Mouse (Mus musculus): ENCODE measurements around the gene Bax. TPM values are rescaled to one million over a fixed set of nuclear protein-coding genes. Genes with fewer than 3 reads are reported as not detected.

Bax gene
- total and polyA plus RNA-seq, 3 experiments: 105 to 778 (median 205) TPM

- no peak for TF ChIP-seq RCOR1 (IDR thresholded peaks at IDR 0.05; ENCODE audit: low read depth, low read length)
- TF ChIP-seq UBTF (IDR thresholded peaks at IDR 0.05; ENCODE audit: borderline replicate concordance, insufficient read depth, low read depth, low read length): 0 out of 2 replicates have a peak, but pooled peaks have one; percentile 65
- TF ChIP-seq ZNF384 (IDR thresholded peaks at IDR 0.05; ENCODE audit: low read depth, low read length): no peak
- peak; percentile 75 to 97 (median 93) for TF ChIP-seq CTCF (IDR thresholded peaks at IDR 0.05 in 2 of 3, conservative IDR thresholded peaks at IDR 0.05 in 1 of 3; ENCODE audit: control insufficient read depth in 1 of 3, insufficient read depth in 1 of 3, low read depth in 2 of 3, low read length in 3 of 3, poor library complexity in 1 of 3, severe bottlenecking in 1 of 3)
- 0 out of 2 replicates have a peak, but pooled peaks have one; percentile 33 for TF ChIP-seq USF1 (IDR thresholded peaks at IDR 0.05; ENCODE audit: low read depth, low read length)
- TF ChIP-seq MAFK (IDR thresholded peaks at IDR 0.05; ENCODE audit: borderline replicate concordance, low read depth, low read length): no peak
- TF ChIP-seq KAT2A (conservative IDR thresholded peaks at IDR 0.05; ENCODE audit: low read depth, low read length): peak; percentile 64
- no peak for TF ChIP-seq ZKSCAN1 (IDR thresholded peaks at IDR 0.05; ENCODE audit: low read depth, low read length)
- TF ChIP-seq CHD2 (IDR thresholded peaks at IDR 0.05; ENCODE audit: low read length): peak; percentile 87
- peak; percentile 53; the same call in 1 of the 2 replicates for TF ChIP-seq NRF1 (IDR thresholded peaks at IDR 0.05; ENCODE audit: insufficient read depth, low read depth, low read length, poor library complexity, severe bottlenecking)
Measured at GRCm38 (mm10) chr7:45434203-45435015, 32.3 kb downstream of the Bax start, which contains the start of gene Gys1 (continued).

- Histone ChIP-seq H3K9ac (ENCODE audit: control insufficient read depth, low read depth, low read length, poor library complexity, severe bottlenecking) (peak overlapping the region; percentile 97), H3K27me3 (ENCODE audit: control insufficient read depth in 1 of 2, insufficient read depth in 2 of 2, low read length in 2 of 2) (no peaks in the 10 kb centered on the region), H3K4me1 (ENCODE audit: control insufficient read depth in 1 of 2, insufficient read depth in 2 of 2, low read length in 2 of 2) (peaks cover 0 to 9% of the 10 kb centered on the region in 2 experiments; a peak in 3 of 4 replicates), H3K27ac (ENCODE audit: control insufficient read depth, low read depth, low read length) (peak overlapping the region; percentile 90), H3K36me3 (ENCODE audit: control insufficient read depth in 1 of 2, insufficient read depth in 2 of 2, low read length in 2 of 2) (peaks cover 8% of the 10 kb centered on the region in 2 experiments; a peak in 3 of 4 replicates), H3K79me2 (ENCODE audit: control insufficient read depth, insufficient read depth, low read length, poor library complexity) (peaks cover 55% of the 10 kb centered on the region), H3K9me3 (replicated peaks; ENCODE audit: insufficient read depth, low read length) (no peaks in the 10 kb centered on the region), H3K4me3 (ENCODE audit: control insufficient read depth in 1 of 2, insufficient read depth in 1 of 2, low read depth in 2 of 2, low read length in 2 of 2) (peak overlapping the region; percentile 90 to 97)
- no peak for DNase-seq (ENCODE audit: low read depth, low spot score)
- TF ChIP-seq CHD1 (IDR thresholded peaks at IDR 0.05; ENCODE audit: low read depth, low read length): 0 out of 2 replicates have a peak, but pooled peaks have one; percentile 14
- TF ChIP-seq EP300 (IDR thresholded peaks at IDR 0.05; ENCODE audit: low read depth in 1 of 2, low read length in 2 of 2): no peak
Measured at GRCm38 (mm10) chr7:45433835-45434202, 32.9 kb downstream of the Bax start.

GRCm38 (mm10) chr7:45426556-45426955, 40.1 kb downstream of the Bax start:
- DNase-seq (ENCODE audit: low read depth, low spot score): no peak
- Histone ChIP-seq H3K9me3 (replicated peaks; ENCODE audit: insufficient read depth, low read length) (no peaks in the 10 kb centered on the region), H3K27ac (ENCODE audit: control insufficient read depth, low read depth, low read length) (no peak overlapping the region), H3K4me3 (ENCODE audit: control insufficient read depth in 1 of 2, insufficient read depth in 1 of 2, low read depth in 2 of 2, low read length in 2 of 2) (no peak overlapping the region), H3K79me2 (ENCODE audit: control insufficient read depth, insufficient read depth, low read length, poor library complexity) (peaks cover 31% of the 10 kb centered on the region), H3K36me3 (ENCODE audit: control insufficient read depth in 1 of 2, insufficient read depth in 2 of 2, low read length in 2 of 2) (peaks cover 0 to 12% of the 10 kb centered on the region in 2 experiments; a peak in 1 of 4 replicates), H3K27me3 (ENCODE audit: control insufficient read depth in 1 of 2, insufficient read depth in 2 of 2, low read length in 2 of 2) (no peaks in the 10 kb centered on the region), H3K9ac (ENCODE audit: control insufficient read depth, low read depth, low read length, poor library complexity, severe bottlenecking) (no peak overlapping the region), H3K4me1 (ENCODE audit: control insufficient read depth in 1 of 2, insufficient read depth in 2 of 2, low read length in 2 of 2) (no peaks in the 10 kb centered on the region)
- no peak for TF ChIP-seq ELF1 (IDR thresholded peaks at IDR 0.05; ENCODE audit: low read depth, low read length)
- no peak for TF ChIP-seq TCF12 (IDR thresholded peaks at IDR 0.05; ENCODE audit: low read depth, low read length)
- no peak for TF ChIP-seq ZMIZ1 (IDR thresholded peaks at IDR 0.05; ENCODE audit: low read depth, low read length)
- no peak for TF ChIP-seq MXI1 (IDR thresholded peaks at IDR 0.05; ENCODE audit: low read depth, low read length)
- no peak for TF ChIP-seq MAZ (IDR thresholded peaks at IDR 0.05; ENCODE audit: low read depth, low read length)
- no peak for TF ChIP-seq GABPA (IDR thresholded peaks at IDR 0.05; ENCODE audit: low read depth, low read length)
- TF ChIP-seq NELFE (IDR thresholded peaks at IDR 0.05; ENCODE audit: low read depth, low read length): no peak
- TF ChIP-seq ZC3H11A (IDR thresholded peaks at IDR 0.05; ENCODE audit: low read depth, low read length): no peak
- no peak for TF ChIP-seq E2F4 (IDR thresholded peaks at IDR 0.05; ENCODE audit: borderline replicate concordance, low read depth, low read length)
- TF ChIP-seq CHD1 (IDR thresholded peaks at IDR 0.05; ENCODE audit: low read depth, low read length): no peak
- no peak for TF ChIP-seq BHLHE40 (IDR thresholded peaks at IDR 0.05; ENCODE audit: borderline replicate concordance, low read depth, low read length)
- TF ChIP-seq ZKSCAN1 (IDR thresholded peaks at IDR 0.05; ENCODE audit: low read depth, low read length): no peak
- no peak for TF ChIP-seq RCOR1 (IDR thresholded peaks at IDR 0.05; ENCODE audit: low read depth, low read length)
- no peak for TF ChIP-seq MYB (IDR thresholded peaks at IDR 0.05; ENCODE audit: low read depth, low read length)
- no peak for TF ChIP-seq MAFK (IDR thresholded peaks at IDR 0.05; ENCODE audit: borderline replicate concordance, low read depth, low read length)
- TF ChIP-seq POLR2AphosphoS5 (IDR thresholded peaks at IDR 0.05; ENCODE audit: borderline replicate concordance, low read depth, low read length): no peak
